Mouse (Mus musculus): ENCODE data around the gene Map2k2. TPM values are rescaled to one million over a fixed set of nuclear protein-coding genes. Genes with fewer than 3 reads are reported as not detected.
"Not testable (repeated sequence)": the region's sequence is repeated elsewhere in the genome, so short reads cannot be mapped to it uniquely, and the experiment has no call there.

Gene Map2k2
- total RNA-seq, 2 experiments from 2014 or later: 120 to 133 TPM

- DNase-seq (ENCODE audit: low spot score in 2 of 2): peak; percentile 73 to 77
- intact Hi-C loops (cut with DNase I): no loop called here
These were observed 63.0 kb downstream of the Map2k2 start for GRCm38 (mm10) chr10:81168521-81169244.

- DNase-seq (ENCODE audit: low spot score in 2 of 2); intact Hi-C loops (cut with DNase I): not testable (repeated sequence)
These were observed 63.7 kb downstream of the Map2k2 start for GRCm38 (mm10) chr10:81169411-81169900.

- peak; percentile 83 to 86 for DNase-seq (ENCODE audit: low spot score in 2 of 2)
- intact Hi-C loops (cut with DNase I): no loop called here
These were observed 67.4 kb downstream of the Map2k2 start for GRCm38 (mm10) chr10:81173132-81173531.

- intact Hi-C loops (cut with DNase I): loop anchor here (5.0 kb wide), 1 partner anchor 32 kb away; no protein-coding TSS in a partner anchor
These were observed 69.1 kb downstream of the Map2k2 start for GRCm38 (mm10) chr10:81174617-81175344.

GRCm38 (mm10) chr10:81175345-81175701 is 69.6 kb downstream of the Map2k2 start:
- intact Hi-C loops (cut with DNase I): loop anchor here (5.0 kb wide), 1 partner anchor 33 kb away; no protein-coding TSS in a partner anchor
- DNase-seq (ENCODE audit: low spot score in 2 of 2): not testable (repeated sequence)

More at GRCm38 (mm10) chr10:81174617-81175344, 69.1 kb downstream of the Map2k2 start:
- DNase-seq (ENCODE audit: low spot score in 2 of 2): peak; percentile 86 to 88

GRCm38 (mm10) chr10:81175936-81176465 is 70.3 kb downstream of the Map2k2 start:
- DNase-seq (ENCODE audit: low spot score in 2 of 2): no peak
- intact Hi-C loops (cut with DNase I): loop anchor here (5.0 kb wide), 1 partner anchor 34 kb away; no protein-coding TSS in a partner anchor

GRCm38 (mm10) chr10:81176466-81177271 is 71.0 kb downstream of the Map2k2 start, which contains the start of gene Eef2:
Gene Eef2, plus strand, starts transcription at chr10:81176631.
- intact Hi-C loops (cut with DNase I): loop anchor here (5.0 kb wide), 1 partner anchor 34 kb away; no protein-coding TSS in a partner anchor
- DNase-seq (ENCODE audit: low spot score in 2 of 2): peak; percentile 98 to 99

GRCm38 (mm10) chr10:81177491-81177925 is 71.8 kb downstream of the Map2k2 start:
- intact Hi-C loops (cut with DNase I): loop anchor here (5.0 kb wide), 1 partner anchor 35 kb away; no protein-coding TSS in a partner anchor
- DNase-seq (ENCODE audit: low spot score in 2 of 2): no peak

- intact Hi-C loops (cut with DNase I): loop anchor here (5.0 kb wide), 1 partner anchor 36 kb away; no protein-coding TSS in a partner anchor
These were observed 72.4 kb downstream of the Map2k2 start for GRCm38 (mm10) chr10:81177958-81178712.

GRCm38 (mm10) chr10:81178927-81179326 is 73.2 kb downstream of the Map2k2 start:
- intact Hi-C loops (cut with DNase I): loop anchor here (5.0 kb wide), 1 partner anchor 37 kb away; no protein-coding TSS in a partner anchor
- DNase-seq (ENCODE audit: low spot score in 2 of 2): no peak

More at GRCm38 (mm10) chr10:81177958-81178712, 72.4 kb downstream of the Map2k2 start:
- DNase-seq (ENCODE audit: low spot score in 2 of 2): no peak

- DNase-seq (ENCODE audit: low spot score in 2 of 2): no peak
- intact Hi-C loops (cut with DNase I): loop anchor here (5.0 kb wide), 1 partner anchor 37 kb away; no protein-coding TSS in a partner anchor
These were observed 74.0 kb downstream of the Map2k2 start for GRCm38 (mm10) chr10:81179451-81180342.

- intact Hi-C loops (cut with DNase I): no loop called here
- no peak for DNase-seq (ENCODE audit: low spot score in 2 of 2)
These were observed 75.2 kb downstream of the Map2k2 start for GRCm38 (mm10) chr10:81180946-81181345.

GRCm38 (mm10) chr10:81181860-81182259 is 76.1 kb downstream of the Map2k2 start:
- DNase-seq (ENCODE audit: low spot score in 2 of 2); intact Hi-C loops (cut with DNase I): not testable (repeated sequence)

GRCm38 (mm10) chr10:81182336-81183333 is 76.9 kb downstream of the Map2k2 start, which contains the start of gene Dapk3:
Gene Dapk3, plus strand, starts transcription at chr10:81183005.
- intact Hi-C loops (cut with DNase I): no loop called here
- peak; percentile 98 for DNase-seq (ENCODE audit: low spot score in 2 of 2)

Data from left cerebral cortex, postnatal 36 days (tissue).